Mouse (Mus musculus): ENCODE results near the gene Ipcef1.
"Not testable (repeated sequence)": the region's sequence is repeated elsewhere in the genome, so short reads cannot be mapped to it uniquely, and the experiment has no call there.

- not testable (repeated sequence) for TF ChIP-seq CTCF (IDR thresholded peaks at IDR 0.05; ENCODE audit: low read depth); EP300 (optimal IDR thresholded peaks at IDR 0.05)
Measured at GRCm38 (mm10) chr10:7003898-7004297, 48.4 kb downstream of the Ipcef1 start.
